Mouse (Mus musculus) embryonic facial prominence, embryonic 12.5 days (tissue): Measurements from ENCODE around the gene Cabcoco1. TPM values are rescaled to one million over a fixed set of nuclear protein-coding genes. Genes with fewer than 3 reads are reported as not detected.
A peak's percentile ranks its signal among the peaks of the same experiment; 100 is the strongest.

ENCODE experiments used
- ATAC-seq: fragments of 200-750 bp; cut with Nextera tagmentation; 2 replicates; pipeline ENCODE4 v1.8.0; 2017; ENCODE audit not compliant: insufficient number of reproducible peaks, insufficient read depth, low FRiP score, low TSS enrichment
- H3K27ac ChIP-seq: fragments of 300-500 bp; sonication (generic); 2 replicates; pipeline ENCODE4 v1.5.1; 2016; ENCODE audit warnings: mild to moderate bottlenecking
- H3K27me3 ChIP-seq: fragments of 300-500 bp; sonication (generic); 2 replicates; pipeline ENCODE4 v1.6.1; 2016; ENCODE audit warnings: mild to moderate bottlenecking, moderate library complexity
- H3K36me3 ChIP-seq: fragments of 300-500 bp; sonication (generic); 2 replicates; pipeline ENCODE4 v1.6.1; 2016; ENCODE audit warnings: mild to moderate bottlenecking
- H3K4me1 ChIP-seq: fragments of 300-500 bp; sonication (generic); 2 replicates; pipeline ENCODE4 v1.6.1; 2016
- H3K4me2 ChIP-seq: fragments of 300-500 bp; sonication (generic); replicated peaks from 2 replicates; pipeline ENCODE4 v1.6.1; 2016; ENCODE audit warnings: mild to moderate bottlenecking, moderate library complexity
- H3K4me3 ChIP-seq: fragments of 300-500 bp; sonication (generic); 2 replicates; pipeline ENCODE4 v1.5.1; 2016; ENCODE audit warnings: mild to moderate bottlenecking
- H3K9ac ChIP-seq: fragments of 300-500 bp; sonication (generic); 2 replicates; pipeline ENCODE4 v1.6.1; 2016; ENCODE audit warnings: mild to moderate bottlenecking, moderate library complexity
- H3K9me3 ChIP-seq: fragments of 300-500 bp; sonication (generic); 2 replicates; pipeline ENCODE4 v1.6.1; 2016; ENCODE audit warnings: mild to moderate bottlenecking, moderate library complexity
- WGBS: fragments of 180-500 bp; shearing (Covaris S2); methylation state at CpG from one replicate; pipeline ENCODE4 v1.1.7; 2016; 5-methylcytosine and 5-hydroxymethylcytosine counted together
- polyA plus RNA-seq: library from polyadenylated mRNA; unstranded; fragments of >200 nt; fragmentation: Nextera tagmentation; extraction: Ambion mirVana; gene quantifications from 2 replicates; pipeline ENCODE4 v1.2.1, GENCODE M21; 2016

Cabcoco1 gene
- polyA plus RNA-seq, 1 experiment from 2014 or later, result 0.63 TPM

GRCm38 (mm10) chr10:68550668-68551267, 9.1 kb upstream of the Cabcoco1 start:
- Histone ChIP-seq H3K36me3 (no peaks in the 10 kb centered on the region), H3K4me3 (no peak overlapping the region), H3K27me3 (no peaks in the 10 kb centered on the region), H3K4me2 (no peak overlapping the region), H3K4me1 (no peaks in the 10 kb centered on the region), H3K9me3 (no peaks in the 10 kb centered on the region), H3K27ac (no peak overlapping the region), H3K9ac (no peak overlapping the region)
- WGBS, result 77% methylated on average over 9 of the region's 9 CpGs
- no peak for ATAC-seq

DNA sequence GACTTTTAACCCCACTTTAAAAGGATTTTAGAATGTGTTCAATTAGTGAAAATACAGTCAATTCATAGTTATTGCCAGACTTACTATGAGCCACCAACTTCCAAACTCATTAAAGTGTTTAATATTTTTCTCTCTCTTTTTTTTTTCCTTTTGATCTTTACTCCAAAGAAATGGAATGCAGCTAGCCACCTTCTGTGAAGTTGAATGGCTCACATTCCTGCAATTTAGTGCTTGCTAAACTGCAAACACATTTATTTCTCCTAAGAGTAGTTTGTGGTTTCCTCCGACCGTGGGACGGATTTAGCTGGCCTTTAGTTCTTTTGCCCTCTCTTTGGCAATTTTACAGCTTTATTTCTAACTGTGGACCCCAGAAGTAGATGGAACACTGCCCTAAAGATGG, 1.4 kb upstream of the Cabcoco1 start:
- no peaks in the 10 kb centered on the region for H3K9me3 ChIP-seq
- H3K27ac ChIP-seq, result no peak overlapping the region
- 39% methylated on average over 3 of the region's 3 CpGs for WGBS
- ATAC-seq, result no peak
- H3K4me3 ChIP-seq, result no peak overlapping the region
- H3K36me3 ChIP-seq, result no peaks in the 10 kb centered on the region
- no peak overlapping the region for H3K9ac ChIP-seq
- no peak overlapping the region for H3K4me2 ChIP-seq
- peaks cover 18% of the 10 kb centered on the region for H3K4me1 ChIP-seq
- no peaks in the 10 kb centered on the region for H3K27me3 ChIP-seq

- no peaks in the 10 kb centered on the region for H3K27me3 ChIP-seq
- peak overlapping the region; percentile 35 for H3K4me3 ChIP-seq
- no peaks in the 10 kb centered on the region for H3K9me3 ChIP-seq
- no peak for ATAC-seq
- no peak overlapping the region for H3K9ac ChIP-seq
- H3K4me1 ChIP-seq, result peaks cover 18% of the 10 kb centered on the region
- H3K27ac ChIP-seq, result no peak overlapping the region
- no peaks in the 10 kb centered on the region for H3K36me3 ChIP-seq
- WGBS, result 45% methylated on average over 7 of the region's 7 CpGs
- peak overlapping the region; percentile 60 for H3K4me2 ChIP-seq
Measured at GRCm38 (mm10) chr10:68541943-68542420, 286 bp upstream of the Cabcoco1 start.

GRCm38 (mm10) chr10:68540612-68541011, 1.1 kb downstream of the Cabcoco1 start:
- 37% methylated on average over 3 of the region's 3 CpGs for WGBS
- peaks cover 18% of the 10 kb centered on the region for H3K4me1 ChIP-seq
- no peak overlapping the region for H3K9ac ChIP-seq
- no peaks in the 10 kb centered on the region for H3K36me3 ChIP-seq
- H3K27me3 ChIP-seq, result no peaks in the 10 kb centered on the region
- no peak for ATAC-seq
- no peak overlapping the region for H3K4me3 ChIP-seq
- 0 out of 2 replicates have a peak overlapping the region, but pooled peaks have one; percentile 30 for H3K27ac ChIP-seq
- H3K4me2 ChIP-seq, result no peak overlapping the region
- no peaks in the 10 kb centered on the region for H3K9me3 ChIP-seq

- peaks cover 15% of the 10 kb centered on the region for H3K4me1 ChIP-seq
- H3K27ac ChIP-seq, result no peak overlapping the region
- H3K9ac ChIP-seq, result no peak overlapping the region
- H3K4me2 ChIP-seq, result no peak overlapping the region
- no peak overlapping the region for H3K4me3 ChIP-seq
- WGBS, result 62% methylated on average over 4 of the region's 4 CpGs
- no peaks in the 10 kb centered on the region for H3K36me3 ChIP-seq
- ATAC-seq, result no peak
- no peaks in the 10 kb centered on the region for H3K27me3 ChIP-seq
- H3K9me3 ChIP-seq, result no peaks in the 10 kb centered on the region
Measured at GRCm38 (mm10) chr10:68537261-68537950, 4.3 kb downstream of the Cabcoco1 start.

- Histone ChIP-seq H3K9ac (no peak overlapping the region), H3K27me3 (no peaks in the 10 kb centered on the region), H3K4me3 (no peak overlapping the region), H3K4me1 (peaks cover 16% of the 10 kb centered on the region; the same call in 1 of the 2 replicates), H3K9me3 (no peaks in the 10 kb centered on the region), H3K36me3 (no peaks in the 10 kb centered on the region), H3K4me2 (no peak overlapping the region), H3K27ac (no peak overlapping the region)
- WGBS, result 81% methylated on average over 10 of the region's 10 CpGs
- ATAC-seq, result no peak
Measured at GRCm38 (mm10) chr10:68529364-68530049, 12.2 kb downstream of the Cabcoco1 start.

DNA sequence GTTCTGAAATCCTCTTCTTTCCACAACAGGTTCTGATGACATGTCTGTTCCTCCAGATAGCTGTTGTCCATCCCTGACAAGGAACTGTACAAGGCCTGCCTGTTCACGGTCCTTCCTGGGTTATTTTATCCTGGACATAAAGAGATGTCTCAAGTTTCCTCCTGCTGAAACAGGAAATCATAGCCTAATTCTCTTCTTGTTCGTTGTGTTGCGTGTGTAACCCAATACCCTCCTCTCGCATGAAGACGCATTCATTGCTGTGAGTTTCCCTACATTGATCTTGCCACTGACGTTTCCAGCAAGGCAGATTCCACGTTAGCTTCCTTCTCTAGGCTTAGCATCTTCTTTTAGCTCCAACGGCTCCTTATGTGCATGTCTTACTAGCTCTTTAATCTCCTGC, 12.7 kb downstream of the Cabcoco1 start:
- no peak overlapping the region for H3K4me3 ChIP-seq
- H3K27ac ChIP-seq, result no peak overlapping the region
- no peak overlapping the region for H3K4me2 ChIP-seq
- H3K9me3 ChIP-seq, result no peaks in the 10 kb centered on the region
- H3K27me3 ChIP-seq, result no peaks in the 10 kb centered on the region
- 21% methylated on average over 8 of the region's 8 CpGs for WGBS
- no peaks in the 10 kb centered on the region for H3K36me3 ChIP-seq
- no peak overlapping the region for H3K9ac ChIP-seq
- H3K4me1 ChIP-seq, result peaks cover 16% of the 10 kb centered on the region; the same call in 1 of the 2 replicates
- no peak for ATAC-seq

DNA sequence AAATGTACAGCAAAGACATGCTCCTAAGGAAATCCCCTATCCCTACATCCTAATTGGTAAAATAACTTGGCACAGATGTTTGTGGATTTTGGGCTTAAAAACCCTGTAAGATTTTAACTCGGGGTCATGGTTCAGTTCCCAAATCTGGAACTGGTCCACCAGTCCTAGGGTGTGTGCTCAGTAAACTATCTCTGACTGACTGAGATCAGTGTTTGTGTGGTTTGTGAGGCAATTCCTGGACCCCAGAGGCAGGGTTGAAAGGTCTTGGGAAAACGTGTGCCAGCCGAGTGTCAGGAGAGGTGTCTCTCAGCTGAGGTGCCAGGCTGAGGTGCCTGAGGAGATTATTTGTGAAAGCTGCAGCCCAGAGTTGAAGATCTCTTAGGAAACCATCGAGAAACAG, 19.6 kb downstream of the Cabcoco1 start:
- no peaks in the 10 kb centered on the region for H3K9me3 ChIP-seq

GRCm38 (mm10) chr10:68512433-68513019, 29.2 kb downstream of the Cabcoco1 start:
- 85% methylated on average over 8 of the region's 8 CpGs for WGBS
- no peak for ATAC-seq
- H3K36me3 ChIP-seq, result no peaks in the 10 kb centered on the region
- H3K9ac ChIP-seq, result no peak overlapping the region
- peaks cover 5% of the 10 kb centered on the region; the same call in 1 of the 2 replicates for H3K4me1 ChIP-seq
- no peaks in the 10 kb centered on the region for H3K9me3 ChIP-seq
- no peak overlapping the region for H3K4me2 ChIP-seq
- no peaks in the 10 kb centered on the region for H3K27me3 ChIP-seq
- no peak overlapping the region for H3K27ac ChIP-seq
- no peak overlapping the region for H3K4me3 ChIP-seq

More for the DNA sequence above, 19.6 kb downstream of the Cabcoco1 start:
- Histone ChIP-seq H3K4me3 (no peak overlapping the region), H3K9ac (no peak overlapping the region), H3K4me2 (no peak overlapping the region), H3K27ac (no peak overlapping the region), H3K27me3 (no peaks in the 10 kb centered on the region), H3K4me1 (0 out of 2 replicates have a peak, but pooled peaks cover 2% of the 10 kb centered on the region), H3K36me3 (no peaks in the 10 kb centered on the region)
- WGBS, result 50% methylated on average over 4 of the region's 4 CpGs
- no peak for ATAC-seq

- Histone ChIP-seq H3K27me3 (no peaks in the 10 kb centered on the region), H3K36me3 (no peaks in the 10 kb centered on the region), H3K4me2 (no peak overlapping the region), H3K9ac (no peak overlapping the region), H3K27ac (no peak overlapping the region), H3K4me1 (peaks cover 5% of the 10 kb centered on the region; the same call in 1 of the 2 replicates), H3K4me3 (no peak overlapping the region), H3K9me3 (no peaks in the 10 kb centered on the region)
- no peak for ATAC-seq
- WGBS, result 85% methylated on average over 3 of the region's 3 CpGs
Measured at GRCm38 (mm10) chr10:68507741-68508140, 34.0 kb downstream of the Cabcoco1 start.

GRCm38 (mm10) chr10:68506242-68506641, 35.5 kb downstream of the Cabcoco1 start:
- no peak for ATAC-seq
- WGBS, result 81% methylated on average over 4 of the region's 4 CpGs
- Histone ChIP-seq H3K9me3 (no peaks in the 10 kb centered on the region), H3K27me3 (no peaks in the 10 kb centered on the region), H3K4me3 (no peak overlapping the region), H3K27ac (no peak overlapping the region), H3K36me3 (no peaks in the 10 kb centered on the region), H3K4me2 (no peak overlapping the region), H3K4me1 (peaks cover 5% of the 10 kb centered on the region; the same call in 1 of the 2 replicates), H3K9ac (no peak overlapping the region)
